Mouse (Mus musculus): ENCODE results near the gene Gm3238.
"Not testable (repeated sequence)": the region's sequence is repeated elsewhere in the genome, so short reads cannot be mapped to it uniquely, and the experiment has no call there.

Gm3238 gene

DNA sequence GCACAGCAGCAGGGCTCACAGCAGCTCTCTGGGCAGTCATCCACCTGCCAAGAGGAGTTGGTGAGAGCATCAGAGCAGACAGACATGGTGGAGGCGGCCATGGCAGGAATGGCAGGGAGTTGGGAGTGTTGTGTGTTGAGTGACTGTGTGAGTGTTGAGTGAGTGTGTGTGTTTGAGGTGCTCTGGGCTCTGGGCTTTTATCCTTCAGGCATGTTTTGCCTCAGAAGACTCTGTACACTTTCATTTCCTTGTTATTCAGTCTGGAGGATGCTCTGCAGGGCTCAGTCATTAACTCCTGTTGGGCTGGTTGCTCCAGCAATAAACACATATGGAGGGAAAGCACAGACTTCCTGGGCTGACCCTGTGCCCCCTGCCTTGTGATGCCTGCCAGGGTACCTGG lies at the start of gene Gm3238:
TSS of gene Gm3238 (minus strand) at position 101 of the 400 bp plus-strand sequence.
- not testable (repeated sequence) for DNase-seq

DNA sequence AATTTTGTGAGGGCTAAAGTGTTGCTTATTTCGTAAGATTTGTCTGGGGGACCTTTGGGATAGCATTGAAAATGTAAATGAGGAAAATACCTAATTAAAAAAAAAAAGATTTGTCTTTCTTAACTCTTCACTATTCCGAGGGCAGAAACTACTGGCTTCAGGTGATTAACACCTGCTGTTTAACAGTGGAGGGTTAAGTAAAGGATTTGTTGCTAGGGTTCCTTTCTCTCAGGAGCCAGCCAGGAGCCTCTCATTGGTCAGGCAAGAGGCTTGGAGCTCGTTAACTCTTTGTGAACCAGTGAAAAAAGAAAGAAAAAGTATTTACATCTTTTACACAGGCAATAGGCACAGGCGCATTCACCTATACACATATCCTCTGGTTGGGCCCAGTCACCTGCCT lies 48.1 kb upstream of the Gm3238 start:
- DNase-seq = no peak

GRCm38 (mm10) chr10:77818523-77818922 lies 47.4 kb upstream of the Gm3238 start:
- DNase-seq = no peak

- peak; percentile 64 to 65 for DNase-seq
Observed at GRCm38 (mm10) chr10:77815514-77815913, 44.4 kb upstream of the Gm3238 start.

DNA sequence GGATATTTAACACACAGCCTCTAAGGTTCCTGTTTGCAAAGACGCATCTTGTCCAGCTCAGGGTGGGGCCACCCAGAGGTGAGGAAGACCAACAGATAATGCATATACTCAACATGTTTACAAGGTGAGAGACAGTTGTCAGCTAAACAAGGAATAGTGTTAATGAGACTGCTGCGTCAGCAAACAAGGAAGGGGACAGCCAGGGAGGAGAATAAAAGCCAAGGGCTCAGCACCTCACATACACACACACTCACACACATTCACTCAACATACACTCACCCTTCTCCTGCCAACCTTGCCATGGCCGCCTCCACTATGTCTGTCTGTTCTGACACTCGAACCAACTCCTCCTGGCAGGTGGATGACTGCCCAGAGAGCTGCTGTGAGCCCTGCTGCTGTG lies 43.3 kb upstream of the Gm3238 start, which contains the start of gene Gm2696:
TSS of gene Gm2696 (plus strand) at position 301 of the 400 bp plus-strand sequence.
- no peak for DNase-seq

GRCm38 (mm10) chr10:77811743-77812142 lies 40.6 kb upstream of the Gm3238 start, which contains the start of gene Gm9507:
TSS of gene Gm9507 (minus strand) at chr10:77811843.
- DNase-seq = no peak

DNA sequence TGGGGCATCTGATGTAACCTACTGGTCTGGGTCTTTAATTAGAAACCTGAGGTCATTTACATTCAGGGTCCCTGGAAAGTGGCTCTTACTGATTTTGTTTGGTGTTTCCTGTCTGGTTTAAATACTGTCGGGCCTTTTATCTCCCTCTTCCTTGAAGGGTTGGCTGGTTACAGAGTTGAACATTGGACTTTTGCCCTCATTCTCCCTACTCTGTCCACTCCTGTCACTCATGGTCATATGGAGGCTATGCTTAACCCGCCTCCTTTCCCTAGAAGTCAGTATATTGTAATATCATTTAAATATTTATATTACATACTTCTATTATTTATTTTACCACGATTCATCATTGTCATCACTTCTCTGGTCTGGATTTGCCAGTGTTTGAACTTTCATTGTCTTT lies 33.0 kb upstream of the Gm3238 start:
- DNase-seq = no peak

- DNase-seq = no peak
Observed at GRCm38 (mm10) chr10:77798921-77799508, 27.9 kb upstream of the Gm3238 start, which contains the start of gene Gm19668. TSS of gene Gm19668 (minus strand) at chr10:77799133.

GRCm38 (mm10) chr10:77798164-77798920 lies 27.2 kb upstream of the Gm3238 start:
- not testable (repeated sequence) for DNase-seq

DNA sequence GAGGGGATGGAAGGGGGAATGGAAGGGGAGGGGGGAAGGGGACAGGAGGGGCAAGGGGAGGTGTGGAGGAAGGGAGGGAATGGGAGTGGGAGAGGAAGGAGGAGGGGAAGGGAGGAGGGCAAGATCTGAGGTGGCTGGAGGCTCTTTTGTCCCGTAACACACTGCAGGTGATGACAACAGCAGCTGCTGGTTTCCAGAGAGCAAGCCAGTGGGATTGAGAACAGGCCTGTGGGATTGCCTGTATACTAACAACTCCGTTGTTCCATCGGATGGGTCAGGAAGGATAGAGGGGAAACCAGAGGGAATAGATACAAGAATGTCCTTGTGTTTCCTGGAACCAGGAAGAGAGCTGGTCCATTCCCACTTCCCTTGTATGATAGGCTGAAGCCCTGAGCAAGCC lies 26.6 kb upstream of the Gm3238 start:
- no peak for DNase-seq

- no peak for DNase-seq
Observed at GRCm38 (mm10) chr10:77794976-77795375, 23.9 kb upstream of the Gm3238 start, which contains the start of gene Gm9639. TSS of gene Gm9639 (minus strand) at chr10:77795076.

DNA sequence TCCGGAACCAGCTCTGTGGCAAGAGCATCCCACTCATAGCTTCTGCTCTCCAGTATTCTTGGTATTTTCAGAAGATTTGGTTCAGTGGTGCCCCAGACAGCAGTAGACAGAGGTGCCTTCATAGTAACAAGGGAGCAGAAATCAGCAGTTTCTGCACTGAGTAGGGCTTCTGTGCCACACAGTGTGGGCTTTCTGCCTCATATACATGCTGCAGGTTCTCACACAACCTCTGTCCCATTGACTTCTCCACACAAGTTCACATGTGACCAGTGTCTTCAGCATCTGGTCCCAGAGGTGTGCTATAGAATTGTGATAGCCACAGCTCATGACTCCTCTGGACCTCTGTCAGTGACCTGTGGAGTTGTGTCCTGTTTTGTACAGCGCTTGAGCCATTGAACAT lies 17.5 kb upstream of the Gm3238 start:
- DNase-seq = no peak

DNA sequence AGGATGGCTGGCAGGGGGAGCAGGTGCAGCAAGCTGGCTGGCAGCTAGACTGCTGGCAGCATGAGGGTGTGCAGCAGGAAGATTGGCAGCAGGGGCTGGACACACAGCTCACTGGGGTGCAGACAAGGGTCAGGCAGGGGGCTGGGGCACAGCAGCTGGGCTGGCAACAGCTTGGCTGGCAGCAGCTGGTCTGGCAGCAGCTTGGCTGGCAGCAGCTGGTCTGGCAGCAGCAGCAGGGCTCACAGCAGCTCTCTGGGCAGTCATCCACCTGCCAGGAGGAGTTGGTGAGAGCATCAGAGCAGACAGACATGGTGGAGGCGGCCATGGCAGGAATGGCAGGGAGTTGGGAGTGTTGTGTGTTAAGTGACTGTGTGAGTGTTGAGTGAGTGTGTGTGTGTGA lies 16.8 kb upstream of the Gm3238 start, which contains the start of gene Gm7137:
TSS of gene Gm7137 (minus strand) at position 325 of the 400 bp plus-strand sequence.
- not testable (repeated sequence) for DNase-seq

DNA sequence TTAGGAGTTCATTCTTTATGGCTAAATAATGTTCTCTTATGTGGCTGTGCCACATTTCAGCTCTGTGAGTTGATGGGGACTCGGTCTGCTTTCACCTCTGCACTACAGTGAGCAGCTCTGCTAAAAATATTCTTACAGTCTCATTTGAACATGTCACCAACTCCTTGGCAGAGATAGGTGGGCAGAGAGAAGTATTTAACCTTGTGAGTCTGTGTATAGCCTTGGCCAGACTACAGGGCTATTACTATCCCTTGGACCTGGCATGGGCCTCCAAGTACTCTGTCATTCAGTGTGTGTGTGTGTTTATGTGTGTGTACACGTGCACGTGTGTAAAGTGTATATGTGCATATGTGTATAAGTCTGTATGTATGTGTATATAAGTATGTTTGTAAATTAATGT lies 12.3 kb upstream of the Gm3238 start:
- DNase-seq = not testable (repeated sequence)

DNA sequence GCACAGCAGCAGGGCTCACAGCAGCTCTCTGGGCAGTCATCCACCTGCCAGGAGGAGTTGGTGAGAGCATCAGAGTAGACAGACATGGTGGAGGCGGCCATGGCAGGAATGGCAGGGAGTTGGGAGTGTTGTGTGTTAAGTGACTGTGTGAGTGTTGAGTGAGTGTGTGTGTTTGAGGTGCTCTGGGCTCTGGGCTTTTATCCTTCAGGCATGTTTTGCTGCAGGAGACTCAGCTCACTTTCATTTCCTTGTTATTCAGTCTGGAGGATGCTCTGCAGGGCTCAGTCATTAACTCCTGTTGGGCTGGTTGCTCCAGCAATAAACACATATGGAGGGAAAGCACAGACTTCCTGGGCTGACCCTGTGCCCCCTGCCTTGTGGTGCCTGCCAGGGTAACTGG lies 11.3 kb upstream of the Gm3238 start, which contains the start of gene Gm3250:
TSS of gene Gm3250 (minus strand) at position 101 of the 400 bp plus-strand sequence.
- not testable (repeated sequence) for DNase-seq

GRCm38 (mm10) chr10:77776844-77777243 lies 5.7 kb upstream of the Gm3238 start, which contains the start of gene Gm7138:
TSS of gene Gm7138 (minus strand) at chr10:77776944.
- DNase-seq = not testable (repeated sequence)

DNA sequence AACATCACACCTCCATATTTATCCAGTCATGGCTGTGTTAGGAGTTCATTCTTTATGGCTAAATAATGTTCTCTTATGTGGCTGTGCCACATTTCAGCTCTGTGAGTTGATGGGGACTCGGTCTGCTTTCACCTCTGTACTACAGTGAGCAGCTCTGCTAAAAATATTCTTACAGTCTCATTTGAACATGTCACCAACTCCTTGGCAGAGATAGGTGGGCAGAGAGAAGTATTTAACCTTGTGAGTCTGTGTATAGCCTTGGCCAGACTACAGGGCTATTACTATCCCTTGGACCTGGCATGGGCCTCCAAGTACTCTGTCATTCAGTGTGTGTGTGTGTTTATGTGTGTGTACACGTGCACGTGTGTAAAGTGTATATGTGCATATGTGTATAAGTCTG lies 1.0 kb upstream of the Gm3238 start:
- DNase-seq = not testable (repeated sequence)

DNA sequence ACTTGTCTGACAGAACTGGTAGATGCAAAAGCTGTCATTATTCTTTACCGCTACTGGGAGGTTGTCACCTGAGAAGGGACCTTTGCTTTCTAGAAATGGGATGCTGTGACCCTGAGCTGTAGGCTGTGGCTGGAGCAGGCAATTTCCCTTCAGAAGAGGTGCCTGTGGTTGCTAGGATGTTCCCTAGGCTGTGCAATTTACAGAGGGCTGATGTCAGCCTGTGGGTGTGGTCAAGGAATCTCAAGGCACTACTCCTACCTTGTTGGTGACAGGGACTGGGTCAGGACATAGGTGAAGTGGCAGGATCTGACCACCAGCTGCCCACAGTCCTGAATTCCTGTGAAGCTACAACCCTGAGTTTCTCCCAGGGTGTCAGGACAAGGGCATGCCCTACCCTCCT lies 1.4 kb downstream of the Gm3238 start:
- DNase-seq = no peak

DNA sequence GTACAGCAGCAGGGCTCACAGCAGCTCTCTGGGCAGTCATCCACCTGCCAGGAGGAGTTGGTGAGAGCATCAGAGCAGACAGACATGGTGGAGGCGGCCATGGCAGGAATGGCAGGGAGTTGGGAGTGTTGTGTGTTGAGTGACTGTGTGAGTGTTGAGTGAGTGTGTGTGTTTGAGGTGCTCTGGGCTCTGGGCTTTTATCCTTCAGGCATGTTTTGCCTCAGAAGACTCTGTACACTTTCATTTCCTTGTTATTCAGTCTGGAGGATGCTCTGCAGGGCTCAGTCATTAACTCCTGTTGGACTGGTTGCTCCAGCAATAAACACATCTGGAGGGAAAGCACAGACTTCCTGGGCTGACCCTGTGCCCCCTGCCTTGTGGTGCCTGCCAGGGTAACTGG lies 11.5 kb downstream of the Gm3238 start, which contains the start of gene Gm3233:
TSS of gene Gm3233 (minus strand) at position 101 of the 400 bp plus-strand sequence.
- not testable (repeated sequence) for DNase-seq

GRCm38 (mm10) chr10:77753448-77753847 lies 17.7 kb downstream of the Gm3238 start:
- DNase-seq = no peak

DNA sequence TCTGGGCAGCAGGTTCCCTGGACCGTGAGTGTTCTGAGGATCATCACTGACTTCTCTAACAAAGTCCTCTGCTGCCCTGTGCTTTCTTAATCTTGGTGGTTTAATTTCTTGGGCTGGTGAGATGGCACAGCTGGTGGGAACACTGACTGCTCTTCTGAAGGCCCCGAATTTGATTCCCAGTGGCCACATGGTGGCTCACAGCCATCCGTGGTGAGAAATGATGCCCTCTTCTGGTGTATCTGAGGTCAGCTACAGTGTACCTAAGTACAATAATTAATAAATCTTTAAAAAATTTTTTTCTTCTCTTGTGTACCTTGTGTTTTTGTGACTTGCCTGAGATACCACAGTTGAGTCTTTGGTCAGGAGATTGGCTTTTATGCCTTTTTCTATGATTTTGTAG lies 18.8 kb downstream of the Gm3238 start:
- not testable (repeated sequence) for DNase-seq

DNA sequence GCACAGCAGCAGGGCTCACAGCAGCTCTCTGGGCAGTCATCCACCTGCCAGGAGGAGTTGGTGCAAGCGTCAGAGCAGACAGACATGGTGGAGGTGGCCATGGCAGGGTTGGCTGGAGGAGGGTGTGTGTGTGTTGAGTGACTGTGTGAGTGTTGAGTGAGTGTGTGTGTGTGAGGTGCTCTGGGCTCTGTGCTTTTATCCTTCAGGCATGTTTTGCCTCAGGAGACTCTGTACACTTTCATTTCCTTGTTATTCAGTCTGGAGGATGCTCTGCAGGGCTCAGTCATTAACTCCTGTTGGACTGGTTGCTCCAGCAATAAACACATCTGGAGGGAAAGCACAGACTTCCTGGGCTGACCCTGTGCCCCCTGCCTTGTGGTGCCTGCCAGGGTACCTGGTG lies 19.9 kb downstream of the Gm3238 start, which contains the start of gene Gm9736:
TSS of gene Gm9736 (minus strand) at position 101 of the 400 bp plus-strand sequence.
- not testable (repeated sequence) for DNase-seq

GRCm38 (mm10) chr10:77750686-77751085 lies 20.4 kb downstream of the Gm3238 start:
- not testable (repeated sequence) for DNase-seq
